Comparison of ENCODE assay signal across 31 mouse cellular contexts in genomic region chr13:50590388-50590787, GRCm38 (mm10). TPM values are rescaled to one million over a fixed set of nuclear protein-coding genes. Genes with fewer than 3 reads are reported as not detected.
"Had no signal": no experiment of that assay in that cellular context is flagged by ENCODE, and none has a peak within 500 bp of the region (broad histone marks: within the 10 kb centered on the region; RNA-seq: fewer than 3 reads in every experiment).

No protein-coding gene starts in this region.

RNA-seq across cellular contexts. Expression of gene Gm904, which starts 52.6 kb away (rescaled TPM):
- total RNA-seq: common myeloid progenitor, adult 5-6 weeks; forebrain, postnatal 0 days; gastrocnemius, adult 18-20 months; gastrocnemius, adult 2 months; gastrocnemius, adult 8-10 months; gastrocnemius, postnatal 10 days; gastrocnemius, postnatal 14 days; gastrocnemius, postnatal 25 days; gastrocnemius, postnatal 36 days; gastrocnemius, postnatal 4 days; granulocyte monocyte progenitor cell, adult 5-6 weeks; heart, adult 18-20 months; heart, adult 2 months; heart, adult 8-10 months had no signal
- polyA plus RNA-seq: cortical plate, adult 2 months; embryonic facial prominence, embryonic 10.5 days; embryonic facial prominence, embryonic 11.5 days; embryonic facial prominence, embryonic 12.5 days; embryonic facial prominence, embryonic 13.5 days; embryonic facial prominence, embryonic 14.5 days; embryonic facial prominence, embryonic 15.5 days; erythroblast, embryonic 14.5 days; forebrain, embryonic 10.5 days; forebrain, embryonic 11.5 days; forebrain, embryonic 12.5 days; forebrain, embryonic 13.5 days; forebrain, embryonic 14.5 days; forebrain, embryonic 15.5 days; forebrain, embryonic 16.5 days; forebrain, postnatal 0 days; frontal cortex, adult 2 months; gonadal fat pad, adult 2 months; heart, adult 2 months had no signal
